Mouse (Mus musculus) heart, embryonic 16.5 days (tissue): Measurements from ENCODE around the gene AL732309.1. TPM values are rescaled to one million over a fixed set of nuclear protein-coding genes. Genes with fewer than 3 reads are reported as not detected.
A peak's percentile ranks its signal among the peaks of the same experiment; 100 is the strongest.

Experiments used
- ATAC-seq: fragments of 200-750 bp; cut with Nextera tagmentation; replicated peaks from 2 replicates; pipeline ENCODE4 v1.8.0; 2017; ENCODE audit warnings: moderate number of reproducible peaks; ENCODE audit not compliant: insufficient read depth, low FRiP score; ENCODE audit errors: extremely low read depth
- H3K27ac ChIP-seq: fragments of 300-500 bp; sonication (generic); 2 replicates; pipeline ENCODE4 v1.5.1; 2014; ENCODE audit warnings: mild to moderate bottlenecking, low read length, control low read depth, moderate library complexity
- H3K27me3 ChIP-seq: fragments of 300-500 bp; sonication (generic); 2 replicates; pipeline ENCODE4 v1.6.1; 2014; ENCODE audit warnings: low read length, mixed read lengths; ENCODE audit not compliant: control insufficient read depth, insufficient read depth
- H3K36me3 ChIP-seq: fragments of 300-500 bp; sonication (generic); 2 replicates; pipeline ENCODE4 v1.6.1; 2014; ENCODE audit not compliant: control insufficient read depth, insufficient read depth
- H3K4me1 ChIP-seq: fragments of 300-500 bp; sonication (generic); 2 replicates; pipeline ENCODE4 v1.6.1; 2014; ENCODE audit warnings: low read length, mixed read lengths; ENCODE audit not compliant: control insufficient read depth, insufficient read depth
- H3K4me2 ChIP-seq: fragments of 300-500 bp; sonication (generic); 2 replicates; pipeline ENCODE4 v1.6.1; 2014; ENCODE audit warnings: low read depth, mild to moderate bottlenecking, control low read depth, low read length
- H3K4me3 ChIP-seq: fragments of 300-500 bp; sonication (generic); 2 replicates; pipeline ENCODE4 v1.5.1; 2014; ENCODE audit warnings: mild to moderate bottlenecking, control low read depth, low read length
- H3K9ac ChIP-seq: fragments of 300-500 bp; sonication (generic); 2 replicates; pipeline ENCODE4 v1.6.1; 2014; ENCODE audit warnings: low read length, control low read depth
- H3K9me3 ChIP-seq: fragments of 300-500 bp; sonication (generic); replicated peaks from 2 replicates; pipeline ENCODE4 v1.6.1; 2016; ENCODE audit warnings: low read length; ENCODE audit not compliant: control insufficient read depth
- WGBS: fragments of 180-500 bp; shearing (Covaris S2); extraction: QIAGEN DNeasy Blood & Tissue Kit; methylation state at CpG from one replicate; pipeline ENCODE4 v1.1.7; 2014; 5-methylcytosine and 5-hydroxymethylcytosine counted together
- polyA plus RNA-seq: library from polyadenylated mRNA; unstranded; fragments of >200 nt; fragmentation: Nextera tagmentation; extraction: Ambion mirVana; gene quantifications from 2 replicates; pipeline ENCODE4 v1.2.1, GENCODE M21; 2015

Gene AL732309.1
- polyA plus RNA-seq, 1 experiment from 2014 or later: 3.1 TPM

- no peak for ATAC-seq
- no peaks in the 10 kb centered on the region for H3K9me3 ChIP-seq
- no peak overlapping the region for H3K4me2 ChIP-seq
- H3K9ac ChIP-seq: no peak overlapping the region
- 90% methylated on average over 4 of the region's 4 CpGs for WGBS
- peaks cover 2% of the 10 kb centered on the region; the same call in 1 of the 2 replicates for H3K27me3 ChIP-seq
- peaks cover 12% of the 10 kb centered on the region for H3K4me1 ChIP-seq
- H3K36me3 ChIP-seq: 0 out of 2 replicates have a peak, but pooled peaks cover 2% of the 10 kb centered on the region
- no peak overlapping the region for H3K27ac ChIP-seq
- no peak overlapping the region for H3K4me3 ChIP-seq
Measured at GRCm38 (mm10) chr2:25227406-25227805, 19.3 kb downstream of the AL732309.1 start.

- Histone ChIP-seq H3K4me3 (no peak overlapping the region), H3K36me3 (peaks cover 4% of the 10 kb centered on the region; the same call in 1 of the 2 replicates), H3K4me1 (peaks cover 12% of the 10 kb centered on the region), H3K9ac (no peak overlapping the region), H3K27ac (no peak overlapping the region), H3K9me3 (no peaks in the 10 kb centered on the region), H3K4me2 (no peak overlapping the region), H3K27me3 (peaks cover 2% of the 10 kb centered on the region; the same call in 1 of the 2 replicates)
- no peak for ATAC-seq
- 75% methylated on average over 5 of the region's 5 CpGs for WGBS
Measured at GRCm38 (mm10) chr2:25226864-25227263, 19.8 kb downstream of the AL732309.1 start.

DNA sequence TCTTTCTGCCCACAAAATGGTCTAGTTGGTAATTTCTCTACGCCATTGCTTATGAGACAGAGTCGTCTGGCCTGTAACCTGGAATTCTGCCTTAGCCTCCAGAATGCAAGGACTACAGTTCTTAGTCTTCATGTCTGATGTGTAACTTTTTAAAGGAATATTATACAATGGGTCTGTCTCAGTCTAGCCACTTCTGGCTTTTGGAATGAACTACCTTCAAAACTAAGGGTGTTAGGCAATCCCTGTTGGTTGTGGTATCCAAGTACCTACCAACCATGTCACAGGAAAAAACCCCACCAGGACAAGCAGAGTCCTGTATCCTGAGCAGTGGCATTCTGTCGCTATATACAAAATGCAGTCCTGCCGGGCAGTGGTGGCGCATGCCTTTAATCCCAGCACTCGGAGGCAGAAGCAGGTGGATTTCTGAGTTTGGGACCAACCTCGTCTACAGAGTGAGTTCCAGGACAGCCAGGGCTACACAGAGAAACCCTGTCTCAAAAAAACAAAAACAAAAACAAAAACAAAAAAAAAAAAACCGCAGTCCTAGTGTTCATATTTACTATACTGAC, 20.8 kb downstream of the AL732309.1 start:
- Histone ChIP-seq H3K4me1 (peaks cover 12% of the 10 kb centered on the region), H3K27ac (peak overlapping the region; percentile 99), H3K36me3 (peaks cover 7% of the 10 kb centered on the region; the same call in 1 of the 2 replicates), H3K27me3 (peaks cover under 1% of the 10 kb centered on the region; the same call in 1 of the 2 replicates), H3K9me3 (no peaks in the 10 kb centered on the region), H3K9ac (peak overlapping the region; percentile 81; the same call in 1 of the 2 replicates), H3K4me2 (peak overlapping the region; percentile 65), H3K4me3 (peak overlapping the region; percentile 71)
- WGBS: 74% methylated on average over 8 of the region's 8 CpGs
- ATAC-seq: no peak

GRCm38 (mm10) chr2:25224766-25225752, 21.6 kb downstream of the AL732309.1 start:
- WGBS: 2% methylated on average over 41 of the region's 41 CpGs
- peaks cover 7% of the 10 kb centered on the region; the same call in 1 of the 2 replicates for H3K36me3 ChIP-seq
- H3K27ac ChIP-seq: peak overlapping the region; percentile 99
- peaks cover 12% of the 10 kb centered on the region for H3K4me1 ChIP-seq
- H3K9ac ChIP-seq: peak overlapping the region; percentile 81
- no peaks in the 10 kb centered on the region for H3K9me3 ChIP-seq
- peak; percentile 93 for ATAC-seq
- no peaks in the 10 kb centered on the region for H3K27me3 ChIP-seq
- peak overlapping the region; percentile 80 for H3K4me3 ChIP-seq
- peak overlapping the region; percentile 65 for H3K4me2 ChIP-seq

DNA sequence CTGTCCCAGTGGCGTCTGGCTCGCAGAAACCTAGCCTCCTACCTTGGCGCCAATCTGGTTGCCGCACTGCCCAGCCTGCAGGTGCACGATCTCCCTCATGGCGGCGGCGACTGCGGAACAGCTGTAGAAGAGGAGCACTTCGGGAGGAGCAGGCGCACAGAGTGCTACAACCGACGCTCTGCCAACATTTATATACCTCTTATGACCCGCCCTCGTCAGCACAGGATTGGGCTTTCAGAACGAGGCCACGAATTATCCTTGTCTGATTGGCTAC, 22.2 kb downstream of the AL732309.1 start, which contains the start of gene Tubb4b:
Tubb4b (minus strand) TSS at position 211 of the 274 bp plus-strand sequence.
- Histone ChIP-seq H3K27ac (peak within 1 kb of the TSS; percentile 99), H3K4me3 (peak within 1 kb of the TSS; percentile 80), H3K9ac (peak within 1 kb of the TSS; percentile 89), H3K9me3 (no peaks in the 10 kb centered on the region), H3K36me3 (peaks cover 7% of the 10 kb centered on the region; the same call in 1 of the 2 replicates), H3K27me3 (no peaks in the 10 kb centered on the region), H3K4me1 (peaks cover 12% of the 10 kb centered on the region), H3K4me2 (peak within 1 kb of the TSS; percentile 98)
- WGBS: under 1% methylated on average over 17 of the region's 17 CpGs
- no peak for ATAC-seq

DNA sequence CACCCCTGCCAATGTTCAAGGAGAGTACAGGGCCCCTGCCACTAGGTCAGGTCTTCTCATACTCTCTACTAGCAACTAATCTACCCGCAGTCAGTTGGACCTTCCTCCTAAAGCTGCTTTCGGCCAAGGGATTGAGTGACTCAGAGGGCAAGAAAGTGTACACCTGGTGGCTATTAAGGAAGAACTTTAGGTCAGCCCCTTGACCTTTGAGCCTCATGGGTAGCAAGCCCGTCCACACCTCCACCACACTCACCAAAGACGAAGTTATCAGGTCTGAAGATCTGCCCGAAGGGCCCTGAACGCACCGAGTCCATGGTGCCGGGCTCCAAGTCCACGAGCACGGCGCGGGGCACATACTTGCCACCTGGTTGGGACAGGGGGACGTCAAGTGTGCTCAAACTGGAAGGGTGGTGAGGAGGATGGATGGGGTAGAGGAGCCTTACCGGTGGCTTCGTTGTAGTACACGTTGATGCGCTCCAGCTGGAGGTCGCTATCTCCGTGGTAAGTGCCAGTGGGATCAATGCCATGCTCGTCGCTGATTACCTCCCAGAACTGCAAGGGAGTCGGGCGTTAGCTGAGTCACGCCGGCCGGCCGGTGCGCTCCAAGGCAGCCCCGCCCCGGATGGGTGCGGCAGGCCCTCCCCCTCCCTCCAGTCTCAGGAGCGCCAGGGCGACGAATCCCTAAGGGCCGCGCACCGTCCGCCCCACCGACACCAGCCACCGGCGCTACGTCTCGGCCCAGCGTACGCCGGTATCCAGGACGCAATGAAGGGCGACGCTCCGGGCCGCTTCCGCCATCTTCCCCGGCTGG, 22.8 kb downstream of the AL732309.1 start:
- no peaks in the 10 kb centered on the region for H3K9me3 ChIP-seq
- H3K9ac ChIP-seq: peak overlapping the region; percentile 89
- peak overlapping the region; percentile 98 for H3K4me2 ChIP-seq
- peak overlapping the region; percentile 80 for H3K4me3 ChIP-seq
- H3K36me3 ChIP-seq: peaks cover 7% of the 10 kb centered on the region; the same call in 1 of the 2 replicates
- no peaks in the 10 kb centered on the region for H3K27me3 ChIP-seq
- 1% methylated on average over 52 of the region's 53 CpGs for WGBS
- H3K4me1 ChIP-seq: peaks cover 12% of the 10 kb centered on the region
- peak; percentile 33 for ATAC-seq
- peak overlapping the region; percentile 94 for H3K27ac ChIP-seq

GRCm38 (mm10) chr2:25221331-25221772, 25.3 kb downstream of the AL732309.1 start:
- Histone ChIP-seq H3K27me3 (no peaks in the 10 kb centered on the region), H3K36me3 (peaks cover 7% of the 10 kb centered on the region; the same call in 1 of the 2 replicates), H3K27ac (no peak overlapping the region), H3K4me3 (no peak overlapping the region), H3K4me1 (peaks cover 12% of the 10 kb centered on the region), H3K9me3 (no peaks in the 10 kb centered on the region), H3K4me2 (no peak overlapping the region), H3K9ac (no peak overlapping the region)
- ATAC-seq: no peak
- WGBS: 70% methylated on average over 5 of the region's 5 CpGs

DNA sequence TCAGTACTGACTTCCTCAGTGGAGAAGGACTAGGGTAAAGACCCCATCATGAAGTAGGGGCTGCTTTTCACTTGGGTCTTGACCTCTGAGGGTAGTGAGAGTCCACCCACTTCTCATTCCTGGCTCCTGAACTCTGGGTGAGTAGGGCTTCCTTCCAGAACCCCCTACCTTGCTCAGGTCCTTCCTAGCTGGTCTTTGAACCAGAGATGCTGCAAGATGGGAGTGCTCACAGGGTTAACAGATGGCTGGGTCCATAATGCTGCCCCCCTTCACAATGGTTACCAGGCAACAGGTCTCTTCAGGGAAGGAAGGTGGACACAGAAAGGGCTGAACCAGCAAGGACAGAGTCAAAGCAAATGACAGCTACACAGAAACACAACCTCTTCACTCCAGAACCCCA, 28.2 kb downstream of the AL732309.1 start, which contains the start of gene Fam166a:
Fam166a (plus strand) TSS at position 301 of the 400 bp plus-strand sequence.
- peaks cover 4% of the 10 kb centered on the region for H3K4me1 ChIP-seq
- ATAC-seq: no peak
- peaks cover 7% of the 10 kb centered on the region; the same call in 1 of the 2 replicates for H3K36me3 ChIP-seq
- H3K9me3 ChIP-seq: no peaks in the 10 kb centered on the region
- H3K27ac ChIP-seq: no peak within 1 kb of the TSS
- H3K9ac ChIP-seq: no peak within 1 kb of the TSS
- H3K27me3 ChIP-seq: no peaks in the 10 kb centered on the region
- H3K4me2 ChIP-seq: no peak within 1 kb of the TSS
- no peak within 1 kb of the TSS for H3K4me3 ChIP-seq
